Mouse (Mus musculus) heart, adult 2 months (tissue): ENCODE data around the gene Cby3. TPM values are rescaled to one million over a fixed set of nuclear protein-coding genes. Genes with fewer than 3 reads are reported as not detected.

ENCODE experiments used
- DNase-seq, 2 experiments: peaks; one replicate each; pipeline ENCODE4 v3.0.0; 2021
- H3K27ac ChIP-seq: fragments of 200-600 bp; 2 replicates; pipeline ENCODE4 v1.8.1; 2022
- H3K27me3 ChIP-seq: fragments of 200-500 bp; 2 replicates; pipeline ENCODE4 v1.6.1; 2012; ENCODE audit warnings: mild to moderate bottlenecking, low read length, inconsistent platforms, mixed read lengths; ENCODE audit not compliant: control insufficient read depth, insufficient read depth
- H3K36me3 ChIP-seq: fragments of 200-500 bp; 2 replicates; pipeline ENCODE4 v1.6.1; 2012; ENCODE audit warnings: low read length, inconsistent platforms; ENCODE audit not compliant: control insufficient read depth, insufficient read depth
- H3K4me1 ChIP-seq: fragments of 200-500 bp; 2 replicates; pipeline ENCODE4 v1.6.1; 2011; ENCODE audit warnings: low read length; ENCODE audit not compliant: control insufficient read depth, insufficient read depth
- H3K4me3 ChIP-seq: fragments of 200-600 bp; 2 replicates; pipeline ENCODE4 v1.8.1; 2022
- H3K79me2 ChIP-seq: fragments of 200-500 bp; replicated peaks from 2 replicates; pipeline ENCODE4 v1.6.1; 2012; ENCODE audit warnings: mild to moderate bottlenecking, inconsistent platforms, low read length, moderate library complexity, mixed read lengths; ENCODE audit not compliant: control insufficient read depth, insufficient read depth
- H3K9ac ChIP-seq: fragments of 200-500 bp; 2 replicates; pipeline ENCODE4 v1.6.1; 2012; ENCODE audit warnings: low read depth, mild to moderate bottlenecking, control low read depth, inconsistent platforms, low read length, mixed read lengths
- CTCF ChIP-seq: fragments of 200-600 bp; IDR thresholded peaks from 2 replicates; pipeline ENCODE4 v1.8.1; 2022; ENCODE audit warnings: antibody characterized with exemption, mild to moderate bottlenecking, moderate library complexity
- EP300 ChIP-seq: fragments of 200-500 bp; IDR thresholded peaks from 2 replicates; pipeline ENCODE4 v1.6.1; 2011; ENCODE audit warnings: low read depth, low read length, control low read depth; ENCODE audit not compliant: insufficient read depth
- POLR2A ChIP-seq: fragments of 200-500 bp; IDR thresholded peaks from 2 replicates; pipeline ENCODE4 v1.6.1; 2011; ENCODE audit warnings: mild to moderate bottlenecking, low read depth, low read length, control low read depth; ENCODE audit not compliant: insufficient read depth
- WGBS: fragments of 180-500 bp; shearing (Covaris S2); methylation state at CpG from one replicate; pipeline ENCODE4 v1.1.7; 2018; 5-methylcytosine and 5-hydroxymethylcytosine counted together
- intact Hi-C: fragments of 180-260 bp; cut with DNase I; formaldehyde crosslinking; loops from one replicate; pipeline ENCODE4 v1.15.1; 2025
- microRNA-seq, 2 experiments: library from miRNA; unstranded; fragments of <30 nt; microRNA quantifications; one replicate each; pipeline ENCODE4 v1.2.0; 2021
- polyA plus RNA-seq: library from polyadenylated mRNA; depleted of rRNA; stranded (reverse); fragments of >200 nt; gene quantifications from 2 replicates; pipeline ENCODE4 v1.2.3, GENCODE M21; 2012; rRNA removed
- total RNA-seq, 2 experiments: library from RNA; stranded (reverse); gene quantifications; 2 replicates each; pipeline ENCODE4 v1.2.3; 2021

Gene Cby3
- total and polyA plus RNA-seq, 3 experiments = 0.29 TPM; not detected in 2

GRCm38 (mm10) chr11:50396766-50397307, 42.6 kb downstream of the Cby3 start:
- H3K79me2 ChIP-seq = no peaks in the 10 kb centered on the region
- intact Hi-C loops = no loop called here
- no peaks in the 10 kb centered on the region for H3K36me3 ChIP-seq
- H3K9ac ChIP-seq = no peak overlapping the region
- no peak overlapping the region for H3K4me3 ChIP-seq
- no peaks in the 10 kb centered on the region for H3K27me3 ChIP-seq
- 52% methylated on average over 11 of the region's 11 CpGs for WGBS
- no peak overlapping the region for H3K27ac ChIP-seq
- TF ChIP-seq POLR2A (no peak), CTCF (no peak), EP300 (no peak)
- H3K4me1 ChIP-seq = no peaks in the 10 kb centered on the region
- no peak for DNase-seq

- WGBS = 65% methylated on average over 9 of the region's 9 CpGs
- Histone ChIP-seq H3K79me2 (no peaks in the 10 kb centered on the region), H3K4me3 (no peak overlapping the region), H3K27me3 (no peaks in the 10 kb centered on the region), H3K4me1 (no peaks in the 10 kb centered on the region; the same call in 1 of the 2 replicates), H3K36me3 (no peaks in the 10 kb centered on the region), H3K27ac (no peak overlapping the region), H3K9ac (no peak overlapping the region)
- intact Hi-C loops = no loop called here
- DNase-seq = no peak
- TF ChIP-seq CTCF (no peak), EP300 (no peak), POLR2A (no peak)
Observed at GRCm38 (mm10) chr11:50397316-50397715, 43.1 kb downstream of the Cby3 start.

GRCm38 (mm10) chr11:50398803-50399202, 44.5 kb downstream of the Cby3 start:
- H3K79me2 ChIP-seq = no peaks in the 10 kb centered on the region
- no peak for DNase-seq
- no peak overlapping the region for H3K27ac ChIP-seq
- TF ChIP-seq POLR2A (no peak), CTCF (no peak)
- WGBS = 89% methylated on average over 13 of the region's 13 CpGs
- no peak overlapping the region for H3K9ac ChIP-seq
- H3K4me1 ChIP-seq = peaks cover 2% of the 10 kb centered on the region; the same call in 1 of the 2 replicates
- no peaks in the 10 kb centered on the region for H3K36me3 ChIP-seq
- H3K4me3 ChIP-seq = no peak overlapping the region
- no peaks in the 10 kb centered on the region for H3K27me3 ChIP-seq
- intact Hi-C loops = no loop called here

- Histone ChIP-seq H3K27me3 (no peaks in the 10 kb centered on the region), H3K36me3 (peaks cover 2% of the 10 kb centered on the region; the same call in 1 of the 2 replicates), H3K27ac (no peak overlapping the region), H3K4me1 (peaks cover 2% of the 10 kb centered on the region; the same call in 1 of the 2 replicates), H3K79me2 (no peaks in the 10 kb centered on the region), H3K9ac (no peak overlapping the region), H3K4me3 (no peak overlapping the region)
- WGBS = 85% methylated on average over 3 of the region's 3 CpGs
- intact Hi-C loops = no loop called here
- no peak for DNase-seq
- TF ChIP-seq EP300 (no peak), CTCF (no peak), POLR2A (no peak)
Observed at GRCm38 (mm10) chr11:50402481-50402880, 48.2 kb downstream of the Cby3 start.

GRCm38 (mm10) chr11:50403367-50404014, 49.2 kb downstream of the Cby3 start:
- intact Hi-C loops = no loop called here
- Histone ChIP-seq H3K27ac (peak overlapping the region; percentile 20; the same call in 1 of the 2 replicates), H3K4me3 (no peak overlapping the region), H3K27me3 (no peaks in the 10 kb centered on the region), H3K4me1 (peaks cover 2% of the 10 kb centered on the region; the same call in 1 of the 2 replicates), H3K36me3 (peaks cover 2% of the 10 kb centered on the region; the same call in 1 of the 2 replicates), H3K79me2 (no peaks in the 10 kb centered on the region), H3K9ac (no peak overlapping the region)
- TF ChIP-seq POLR2A (no peak), CTCF (no peak), EP300 (no peak)
- 48% methylated on average over 10 of the region's 10 CpGs for WGBS
- DNase-seq = peak; percentile 53 to 55

- TF ChIP-seq CTCF (no peak), EP300 (no peak), POLR2A (no peak)
- Histone ChIP-seq H3K36me3 (peaks cover 2% of the 10 kb centered on the region; the same call in 1 of the 2 replicates), H3K9ac (no peak overlapping the region), H3K27ac (no peak overlapping the region), H3K4me3 (no peak overlapping the region), H3K79me2 (no peaks in the 10 kb centered on the region), H3K4me1 (peaks cover 2% of the 10 kb centered on the region; the same call in 1 of the 2 replicates), H3K27me3 (no peaks in the 10 kb centered on the region)
- DNase-seq = no peak
- intact Hi-C loops = no loop called here
- 67% methylated on average over 6 of the region's 6 CpGs for WGBS
Observed at GRCm38 (mm10) chr11:50407235-50407634, 53.0 kb downstream of the Cby3 start.

Small RNA genes lying within 50 kb of the gene (microRNA-seq; reads per million reads assigned to microRNA genes)
- gene Mir804 = 0 reads per million in 2 experiments

Other genes starting within 250 kb of the Cby3 start
- gene Tbc1d9b, start 223.1 kb upstream of the Cby3 start, total RNA-seq = 10 to 100 TPM; 41.4 to 44.0 TPM
- 30.9 and 39.6 TPM in 2 replicates for gene Tbc1d9b, start 223.1 kb upstream of the Cby3 start, polyA plus RNA-seq
- gene Mrnip, start 180.0 kb upstream of the Cby3 start, total RNA-seq = 1 to 10 TPM; 1.6 to 1.8 TPM
- 3.0 and 3.5 TPM in 2 replicates for gene Mrnip, start 180.0 kb upstream of the Cby3 start, polyA plus RNA-seq
- 100 to 1,000 TPM; 298 to 421 TPM for gene Sqstm1, start 143.6 kb upstream of the Cby3 start, total RNA-seq
- gene Sqstm1, start 143.6 kb upstream of the Cby3 start, polyA plus RNA-seq = 200 and 225 TPM in 2 replicates
- 10 to 100 TPM; 78.6 to 82.0 TPM for gene Mgat4b, start 143.6 kb upstream of the Cby3 start, total RNA-seq
- gene Mgat4b, start 143.6 kb upstream of the Cby3 start, polyA plus RNA-seq = 53.8 and 56.7 TPM in 2 replicates
- gene Ltc4s, start 115.8 kb upstream of the Cby3 start, total RNA-seq = 1 to 10 TPM; 8.8 to 10.0 TPM
- gene Ltc4s, start 115.8 kb upstream of the Cby3 start, polyA plus RNA-seq = 16.2 and 18.1 TPM in 2 replicates
- gene Maml1, start 62.2 kb upstream of the Cby3 start, total RNA-seq = 10 to 100 TPM in 1 of 2 experiments, 1 to 10 TPM in 1; 9.7 to 10.7 TPM
- gene Maml1, start 62.2 kb upstream of the Cby3 start, polyA plus RNA-seq = 6.6 and 7.4 TPM in 2 replicates
- gene Canx, start 28.8 kb upstream of the Cby3 start, total RNA-seq = 100 to 1,000 TPM; 324 to 369 TPM
- gene Canx, start 28.8 kb upstream of the Cby3 start, polyA plus RNA-seq = 64.8 and 153 TPM in 2 replicates
- 100 to 1,000 TPM; 110 to 114 TPM for gene Hnrnph1, start 22.5 kb downstream of the Cby3 start, total RNA-seq
- 56.3 and 103 TPM in 2 replicates for gene Hnrnph1, start 22.5 kb downstream of the Cby3 start, polyA plus RNA-seq
- gene Rufy1, start 76.7 kb downstream of the Cby3 start, total RNA-seq = 10 to 100 TPM; 27.6 to 30.4 TPM
- gene Rufy1, start 76.7 kb downstream of the Cby3 start, polyA plus RNA-seq = 26.0 and 41.4 TPM in 2 replicates
- gene Adamts2, start 247.6 kb downstream of the Cby3 start, total RNA-seq = 10 to 100 TPM in 1 of 2 experiments, 1 to 10 TPM in 1; 8.0 to 10.6 TPM
- 14.4 and 18.9 TPM in 2 replicates for gene Adamts2, start 247.6 kb downstream of the Cby3 start, polyA plus RNA-seq